Mouse (Mus musculus) MEL (cell line): ENCODE results near the gene Polr3a. TPM values are rescaled to one million over a fixed set of nuclear protein-coding genes. Genes with fewer than 3 reads are reported as not detected.

Experiments
- DNase-seq: peaks from one replicate; pipeline ENCODE4 v3.0.0; 2011; ENCODE audit warnings: low read depth, low spot score
- H3K27ac ChIP-seq: 2 replicates; pipeline ENCODE4 v1.5.1; 2012; ENCODE audit warnings: low read depth, mild to moderate bottlenecking, control low read depth, low read length, moderate library complexity; ENCODE audit not compliant: control insufficient read depth
- H3K27me3 ChIP-seq, 2 experiments: fragments of 150-350 bp in 1 of 2; sonication (generic) in 1 of 2; 2 replicates each; pipeline ENCODE4 v1.6.1; 2012; ENCODE audit warnings: low read length in 2 of 2, mild to moderate bottlenecking in 2 of 2, improper control_type of control experiment in 1 of 2, moderate library complexity in 1 of 2; ENCODE audit not compliant: insufficient read depth in 2 of 2, control insufficient read depth in 1 of 2
- H3K36me3 ChIP-seq, 2 experiments: 2 replicates each; pipeline ENCODE4 v1.6.1; 2012 to 2014; ENCODE audit warnings: low read length in 2 of 2, improper control_type of control experiment in 1 of 2, inconsistent platforms in 1 of 2, mild to moderate bottlenecking in 1 of 2; ENCODE audit not compliant: insufficient read depth in 2 of 2, control insufficient read depth in 1 of 2
- H3K4me1 ChIP-seq, 2 experiments: fragments of 150-350 bp in 1 of 2; sonication (generic) in 1 of 2; 2 replicates each; pipeline ENCODE4 v1.6.1; 2012; ENCODE audit warnings: low read length in 2 of 2, improper control_type of control experiment in 1 of 2, mild to moderate bottlenecking in 1 of 2; ENCODE audit not compliant: insufficient read depth in 2 of 2, control insufficient read depth in 1 of 2
- H3K4me3 ChIP-seq, 2 experiments: fragments of 150-350 bp in 1 of 2; sonication (generic) in 1 of 2; 2 replicates each; pipeline ENCODE4 v1.5.1; 2012; ENCODE audit warnings: low read depth in 2 of 2, low read length in 2 of 2, mild to moderate bottlenecking in 2 of 2, moderate library complexity in 2 of 2, control low read depth in 1 of 2, improper control_type of control experiment in 1 of 2; ENCODE audit not compliant: control insufficient read depth in 1 of 2, insufficient read depth in 1 of 2
- H3K79me2 ChIP-seq: 2 replicates; pipeline ENCODE4 v1.6.1; 2012; ENCODE audit warnings: mild to moderate bottlenecking, low read length, moderate library complexity; ENCODE audit not compliant: control insufficient read depth, poor library complexity, insufficient read depth
- H3K9ac ChIP-seq: 2 replicates; pipeline ENCODE4 v1.6.1; 2012; ENCODE audit warnings: low read depth, mild to moderate bottlenecking, control low read depth, low read length, moderate library complexity; ENCODE audit not compliant: control insufficient read depth, poor library complexity, severe bottlenecking
- H3K9me3 ChIP-seq: fragments of 150-350 bp; sonication (generic); replicated peaks from 2 replicates; pipeline ENCODE4 v1.6.1; 2012; ENCODE audit warnings: mild to moderate bottlenecking, low read length, improper control_type of control experiment, moderate library complexity; ENCODE audit not compliant: insufficient read depth
- BHLHE40 ChIP-seq: IDR thresholded peaks from 2 replicates; pipeline ENCODE4 v1.6.1; 2012; ENCODE audit warnings: low read depth, mild to moderate bottlenecking, inconsistent platforms, low read length, improper control_type of control experiment, borderline replicate concordance
- CHD2 ChIP-seq: IDR thresholded peaks from 2 replicates; pipeline ENCODE4 v1.6.1; 2011; ENCODE audit warnings: low read length, improper control_type of control experiment
- CTCF ChIP-seq, 3 experiments: IDR thresholded peaks in 2 of 3; conservative IDR thresholded peaks in 1 of 3; 2 replicates each; pipeline ENCODE4 v1.5.1; 2011 to 2012; ENCODE audit warnings: low read length in 3 of 3, low read depth in 2 of 3, mild to moderate bottlenecking in 2 of 3, improper control_type of control experiment in 1 of 3, inconsistent platforms in 1 of 3, mixed read lengths in 1 of 3, moderate library complexity in 1 of 3; ENCODE audit not compliant: control insufficient read depth in 1 of 3, insufficient read depth in 1 of 3, poor library complexity in 1 of 3, severe bottlenecking in 1 of 3
- EP300 ChIP-seq, 2 experiments: IDR thresholded peaks; 2 replicates each; pipeline ENCODE4 v1.6.1; 2011; ENCODE audit warnings: improper control_type of control experiment in 2 of 2, low read length in 2 of 2, low read depth in 1 of 2, mild to moderate bottlenecking in 1 of 2
- GATA1 ChIP-seq: IDR thresholded peaks from 2 replicates; pipeline ENCODE4 v1.6.1; 2011; ENCODE audit warnings: low read depth, low read length, improper control_type of control experiment
- KAT2A ChIP-seq: conservative IDR thresholded peaks from 2 replicates; pipeline ENCODE4 v1.6.1; 2012; ENCODE audit warnings: low read depth, low read length, improper control_type of control experiment, inconsistent platforms
- MAFK ChIP-seq: IDR thresholded peaks from 2 replicates; pipeline ENCODE4 v1.6.1; 2011; ENCODE audit warnings: low read depth, mild to moderate bottlenecking, low read length, improper control_type of control experiment, borderline replicate concordance
- MAX ChIP-seq: IDR thresholded peaks from 2 replicates; pipeline ENCODE4 v1.6.1; 2011; ENCODE audit warnings: low read length, improper control_type of control experiment
- MEF2A ChIP-seq: IDR thresholded peaks from 2 replicates; pipeline ENCODE4 v1.6.1; 2014; ENCODE audit warnings: low read depth, mild to moderate bottlenecking, inconsistent platforms, low read length, improper control_type of control experiment; ENCODE audit not compliant: poor library complexity, insufficient replicate concordance, severe bottlenecking; ENCODE audit errors: extremely low read depth
- MXI1 ChIP-seq: IDR thresholded peaks from 2 replicates; pipeline ENCODE4 v1.6.1; 2011; ENCODE audit warnings: mild to moderate bottlenecking, low read depth, low read length, improper control_type of control experiment
- MYB ChIP-seq: IDR thresholded peaks from 2 replicates; pipeline ENCODE4 v1.6.1; 2011; ENCODE audit warnings: mild to moderate bottlenecking, low read depth, low read length, improper control_type of control experiment
- MYC ChIP-seq: IDR thresholded peaks from 2 replicates; pipeline ENCODE4 v1.6.1; 2011; ENCODE audit warnings: low read depth, mild to moderate bottlenecking, low read length, improper control_type of control experiment, moderate library complexity
- NRF1 ChIP-seq: IDR thresholded peaks from 2 replicates; pipeline ENCODE4 v1.6.1; 2014; ENCODE audit warnings: low read depth, mild to moderate bottlenecking, inconsistent platforms, low read length, improper control_type of control experiment, moderate library complexity; ENCODE audit not compliant: poor library complexity, insufficient read depth, severe bottlenecking
- POLR2A ChIP-seq, 2 experiments: IDR thresholded peaks; 2 replicates each; pipeline ENCODE4 v1.6.1; 2011 to 2012; ENCODE audit warnings: low read length in 2 of 2, mild to moderate bottlenecking in 2 of 2, control low read depth in 1 of 2, improper control_type of control experiment in 1 of 2, low read depth in 1 of 2, moderate library complexity in 1 of 2; ENCODE audit not compliant: control insufficient read depth in 1 of 2, insufficient read depth in 1 of 2, poor library complexity in 1 of 2
- POLR2AphosphoS2 ChIP-seq: IDR thresholded peaks from 2 replicates; pipeline ENCODE4 v1.6.1; 2011; ENCODE audit warnings: low read length, improper control_type of control experiment
- POLR2AphosphoS5 ChIP-seq: IDR thresholded peaks from 2 replicates; pipeline ENCODE4 v1.6.1; 2012; ENCODE audit warnings: low read depth, borderline replicate concordance, mild to moderate bottlenecking, inconsistent platforms, low read length, moderate library complexity, mixed read lengths
- RAD21 ChIP-seq: IDR thresholded peaks from 2 replicates; pipeline ENCODE4 v1.6.1; 2011; ENCODE audit warnings: mild to moderate bottlenecking, low read depth, low read length, improper control_type of control experiment
- SIN3A ChIP-seq: IDR thresholded peaks from 2 replicates; pipeline ENCODE4 v1.6.1; 2012; ENCODE audit warnings: low read length, improper control_type of control experiment, inconsistent platforms
- UBTF ChIP-seq: IDR thresholded peaks from 2 replicates; pipeline ENCODE4 v1.6.1; 2012; ENCODE audit warnings: low read depth, mild to moderate bottlenecking, inconsistent platforms, low read length, improper control_type of control experiment, moderate library complexity, borderline replicate concordance; ENCODE audit not compliant: insufficient read depth
- USF1 ChIP-seq: IDR thresholded peaks from 2 replicates; pipeline ENCODE4 v1.6.1; 2014; ENCODE audit warnings: low read depth, mild to moderate bottlenecking, inconsistent platforms, low read length, improper control_type of control experiment, moderate library complexity
- ZC3H11A ChIP-seq: IDR thresholded peaks from 2 replicates; pipeline ENCODE4 v1.6.1; 2012; ENCODE audit warnings: low read depth, mild to moderate bottlenecking, inconsistent platforms, low read length, improper control_type of control experiment
- ZKSCAN1 ChIP-seq: IDR thresholded peaks from 2 replicates; pipeline ENCODE4 v1.6.1; 2012; ENCODE audit warnings: low read depth, mild to moderate bottlenecking, inconsistent platforms, low read length, improper control_type of control experiment, moderate library complexity
- ZMIZ1 ChIP-seq: IDR thresholded peaks from 2 replicates; pipeline ENCODE4 v1.6.1; 2012; ENCODE audit warnings: low read depth, mild to moderate bottlenecking, inconsistent platforms, low read length, improper control_type of control experiment, moderate library complexity
- polyA plus RNA-seq, 2 experiments: library from polyadenylated mRNA; stranded (reverse) in 1 of 2; unstranded in 1 of 2; fragments of >175 nt in 1 of 2; fragments of >200 nt in 1 of 2; gene quantifications; 2 replicates each; pipeline versions ENCODE4 v1.2.1 to v1.2.4; 2012; ENCODE audit warnings: low replicate concordance in 2 of 2, low read depth in 1 of 2; ENCODE audit not compliant: insufficient read length in 2 of 2, insufficient read depth in 1 of 2, missing spikeins in 1 of 2
- total RNA-seq: library from RNA; depleted of rRNA; stranded (reverse); fragments of 300-350 nt; gene quantifications from 2 replicates; pipeline ENCODE4 v1.2.3, GENCODE M21; 2012

Polr3a gene
- total and polyA plus RNA-seq, 3 experiments: 22.8 to 26.6 TPM; not detected in 1

DNA sequence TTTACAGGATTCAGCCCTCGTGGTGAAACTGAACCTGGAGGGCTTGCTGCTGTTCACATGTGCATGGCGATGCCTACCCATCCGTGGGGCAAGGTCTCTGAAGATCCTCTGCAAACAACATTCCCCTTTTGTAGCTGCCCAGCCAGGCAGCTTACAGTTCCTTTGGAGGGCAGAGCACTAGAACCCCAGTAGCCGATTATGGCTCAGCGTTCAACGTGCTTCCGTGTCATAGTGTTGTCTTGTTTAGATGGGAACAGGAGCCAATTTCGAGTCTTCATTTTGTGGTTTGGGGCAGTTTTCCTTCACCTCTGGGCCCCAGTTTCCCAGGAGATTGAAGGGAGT is 14.0 kb upstream of the Polr3a start:
- Histone ChIP-seq H3K9me3 (no peaks in the 10 kb centered on the region), H3K27ac (no peak overlapping the region), H3K9ac (no peak overlapping the region), H3K36me3 (peaks cover 9 to 17% of the 10 kb centered on the region in 2 experiments), H3K4me1 (no peaks in the 10 kb centered on the region; a peak in 2 of 4 replicates), H3K27me3 (no peaks in the 10 kb centered on the region), H3K4me3 (no peak overlapping the region), H3K79me2 (no peaks in the 10 kb centered on the region; the same call in 1 of the 2 replicates)
- no peak for DNase-seq
- 0 out of 2 replicates have a peak, but pooled peaks have one; percentile 38 for TF ChIP-seq POLR2AphosphoS5
- TF ChIP-seq CHD2: no peak

DNA sequence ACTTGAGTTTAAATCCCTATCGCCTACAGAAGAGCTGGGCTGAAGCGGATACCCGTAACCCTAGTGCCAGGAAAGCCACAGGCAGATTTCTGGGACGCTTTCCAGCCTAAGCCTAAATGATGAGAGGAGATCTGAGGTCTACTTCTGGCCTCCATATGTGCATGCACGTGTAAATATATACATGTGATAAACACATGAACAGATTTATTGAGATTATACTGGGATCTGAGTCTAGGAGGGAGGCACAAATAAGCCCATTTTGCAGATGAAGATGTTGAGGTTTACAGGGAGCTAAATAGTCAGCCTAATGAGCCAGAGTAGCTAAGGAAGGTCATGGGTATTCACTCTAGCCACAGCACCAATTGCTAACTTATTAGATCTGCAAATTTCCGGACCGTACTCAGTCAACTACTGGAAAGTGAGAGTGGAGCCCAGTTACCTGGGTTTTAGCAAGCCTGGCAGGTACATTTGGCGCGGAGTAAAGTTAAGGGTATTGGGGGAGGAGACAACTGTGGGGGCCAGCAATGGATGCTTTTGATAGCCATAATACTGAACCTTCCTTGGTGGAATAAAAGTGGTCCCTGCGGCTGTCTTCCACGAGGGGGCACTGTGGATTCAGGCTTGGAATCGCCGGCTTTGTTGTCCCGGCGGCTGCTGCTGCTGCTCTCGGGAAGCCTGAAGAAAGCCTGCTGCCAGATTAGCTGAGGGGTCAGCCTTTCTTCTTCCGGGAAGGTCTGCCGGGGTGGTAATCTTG is 13.4 kb upstream of the Polr3a start:
- peaks cover 15 to 23% of the 10 kb centered on the region in 2 experiments for H3K36me3 ChIP-seq
- H3K9ac ChIP-seq: no peak overlapping the region
- H3K4me1 ChIP-seq: no peaks in the 10 kb centered on the region; a peak in 2 of 4 replicates
- no peak overlapping the region for H3K4me3 ChIP-seq
- no peak overlapping the region for H3K27ac ChIP-seq
- no peak for TF ChIP-seq USF1
- TF ChIP-seq MYC: no peak
- TF ChIP-seq BHLHE40: no peak
- no peak for TF ChIP-seq MXI1
- no peak for TF ChIP-seq MAFK
- 0 out of 2 replicates have a peak, but pooled peaks have one; percentile 11 for TF ChIP-seq MYB
- peak; percentile 34 to 59 (median 49); a peak in 5 of 6 replicates for TF ChIP-seq CTCF (IDR thresholded peaks at IDR 0.05 in 2 of 3, conservative IDR thresholded peaks at IDR 0.05 in 1 of 3; ENCODE audit: control insufficient read depth in 1 of 3, insufficient read depth in 1 of 3, low read depth in 2 of 3, low read length in 3 of 3, poor library complexity in 1 of 3, severe bottlenecking in 1 of 3)
- TF ChIP-seq POLR2AphosphoS2: peak; percentile 84
- TF ChIP-seq CHD2: peak; percentile 23; the same call in 1 of the 2 replicates
- no peak for TF ChIP-seq ZKSCAN1
- TF ChIP-seq EP300 (IDR thresholded peaks at IDR 0.05; ENCODE audit: low read depth in 1 of 2, low read length in 2 of 2): no peak
- TF ChIP-seq POLR2A (IDR thresholded peaks at IDR 0.05; ENCODE audit: control insufficient read depth in 1 of 2, insufficient read depth in 1 of 2, low read depth in 1 of 2, low read length in 2 of 2, poor library complexity in 1 of 2): peak in 1 of 2 experiments; percentile 51; a peak in 2 of 4 replicates
- TF ChIP-seq POLR2AphosphoS5: peak; percentile 18; the same call in 1 of the 2 replicates
- TF ChIP-seq MEF2A: no peak
- TF ChIP-seq NRF1: no peak
- no peak for TF ChIP-seq UBTF
- TF ChIP-seq SIN3A: no peak
- no peak; the same call in 1 of the 2 replicates for TF ChIP-seq RAD21
- TF ChIP-seq ZC3H11A: no peak
- no peak for TF ChIP-seq MAX
- TF ChIP-seq ZMIZ1: 0 out of 2 replicates have a peak, but pooled peaks have one; percentile 57
- TF ChIP-seq GATA1: no peak
- no peak for TF ChIP-seq KAT2A
- peaks cover 2% of the 10 kb centered on the region; the same call in 1 of the 2 replicates for H3K79me2 ChIP-seq
- peak; percentile 64 for DNase-seq
- H3K9me3 ChIP-seq: no peaks in the 10 kb centered on the region
- no peaks in the 10 kb centered on the region for H3K27me3 ChIP-seq
